Mouse (Mus musculus) embryonic facial prominence, embryonic 15.5 days (tissue): ENCODE data around the gene Atp5d. TPM values are rescaled to one million over a fixed set of nuclear protein-coding genes. Genes with fewer than 3 reads are reported as not detected.

Experiments used
- ATAC-seq: fragments of 200-750 bp; cut with Nextera tagmentation; 2 replicates; pipeline ENCODE4 v1.8.0; 2017; ENCODE audit warnings: low read depth, moderate TSS enrichment; ENCODE audit not compliant: insufficient number of reproducible peaks, low FRiP score, low TSS enrichment
- H3K27ac ChIP-seq: fragments of 300-500 bp; sonication (generic); replicated peaks from 2 replicates; pipeline ENCODE4 v1.5.1; 2015; ENCODE audit warnings: mild to moderate bottlenecking, inconsistent platforms
- H3K27me3 ChIP-seq: fragments of 300-500 bp; sonication (generic); 2 replicates; pipeline ENCODE4 v1.6.1; 2015; ENCODE audit warnings: inconsistent platforms
- H3K36me3 ChIP-seq: fragments of 300-500 bp; sonication (generic); 2 replicates; pipeline ENCODE4 v1.6.1; 2015; ENCODE audit warnings: mild to moderate bottlenecking, inconsistent platforms
- H3K4me1 ChIP-seq: fragments of 300-500 bp; sonication (generic); 2 replicates; pipeline ENCODE4 v1.6.1; 2015; ENCODE audit warnings: inconsistent platforms
- H3K4me2 ChIP-seq: fragments of 300-500 bp; sonication (generic); replicated peaks from 2 replicates; pipeline ENCODE4 v1.6.1; 2015; ENCODE audit warnings: mild to moderate bottlenecking, inconsistent platforms
- H3K4me3 ChIP-seq: fragments of 300-500 bp; sonication (generic); replicated peaks from 2 replicates; pipeline ENCODE4 v1.5.1; 2015; ENCODE audit warnings: mild to moderate bottlenecking, inconsistent platforms
- H3K9ac ChIP-seq: fragments of 300-500 bp; sonication (generic); 2 replicates; pipeline ENCODE4 v1.6.1; 2015; ENCODE audit warnings: inconsistent platforms
- H3K9me3 ChIP-seq: fragments of 300-500 bp; sonication (generic); replicated peaks from 2 replicates; pipeline ENCODE4 v1.6.1; 2016; ENCODE audit warnings: inconsistent platforms
- WGBS: fragments of 180-500 bp; shearing (Covaris S2); methylation state at CpG from one replicate; pipeline ENCODE4 v1.1.7; 2015; 5-methylcytosine and 5-hydroxymethylcytosine counted together
- polyA plus RNA-seq: library from polyadenylated mRNA; unstranded; fragments of >200 nt; fragmentation: Nextera tagmentation; extraction: Ambion mirVana; gene quantifications from 2 replicates; pipeline ENCODE4 v1.2.1, GENCODE M21; 2015

Atp5d gene
- 516 and 519 TPM in 2 replicates for polyA plus RNA-seq

DNA sequence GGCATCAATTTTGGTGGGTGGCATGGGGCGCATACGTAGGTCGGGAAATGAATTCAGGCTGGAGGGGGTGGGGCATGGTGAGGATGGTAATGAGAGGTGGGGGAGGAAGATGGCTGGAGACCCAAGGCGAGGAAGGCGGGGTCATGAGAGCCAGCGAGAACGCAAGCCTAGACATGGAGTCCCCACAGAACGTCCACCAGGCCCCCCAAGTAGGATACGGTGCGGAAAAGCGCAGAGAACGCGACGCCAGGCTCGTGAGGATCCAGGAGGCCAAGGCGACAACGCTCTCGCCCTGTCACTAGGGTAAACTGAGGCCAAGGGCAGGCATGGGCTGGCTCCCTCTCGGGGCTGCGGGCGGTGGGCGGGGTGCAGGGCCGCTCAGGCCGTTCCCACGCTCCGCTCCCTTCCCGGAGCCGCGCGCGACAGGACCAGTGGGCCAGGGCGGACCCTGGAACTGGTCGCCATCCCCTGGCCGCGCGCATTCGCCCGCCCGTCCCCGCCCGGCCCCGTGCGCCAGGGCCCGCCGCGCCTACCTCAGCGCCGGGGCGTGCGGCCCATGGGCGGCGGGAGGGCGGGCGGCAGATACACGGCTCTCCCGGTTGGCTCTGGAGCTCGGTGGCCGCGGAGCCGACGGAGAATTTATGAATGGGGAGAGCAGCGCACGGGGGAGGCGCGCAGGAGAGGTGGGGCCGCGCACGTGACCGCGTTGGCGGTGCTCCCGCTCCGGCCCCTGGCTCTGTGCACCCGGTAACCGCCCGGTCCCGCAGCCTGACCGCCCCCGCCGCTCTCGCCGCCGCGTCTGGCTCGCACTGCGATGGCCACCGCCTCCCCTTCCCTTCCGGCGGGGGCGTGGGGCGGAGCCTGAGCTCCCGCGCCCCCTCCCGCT is at the start of gene Atp5d:
Atp5d (plus strand) TSS at position 80 of the 886 bp plus-strand sequence.
- WGBS: under 1% methylated on average over 87 of the region's 94 CpGs
- Histone ChIP-seq H3K4me3 (peak within 1 kb of the TSS; percentile 61), H3K36me3 (peaks cover 28% of the 10 kb centered on the region), H3K9me3 (no peaks in the 10 kb centered on the region), H3K4me2 (peak within 1 kb of the TSS; percentile 85), H3K4me1 (peaks cover 60% of the 10 kb centered on the region), H3K27ac (peak within 1 kb of the TSS; percentile 79), H3K27me3 (peaks cover 13% of the 10 kb centered on the region), H3K9ac (peak within 1 kb of the TSS; percentile 62)
- ATAC-seq: no peak

DNA sequence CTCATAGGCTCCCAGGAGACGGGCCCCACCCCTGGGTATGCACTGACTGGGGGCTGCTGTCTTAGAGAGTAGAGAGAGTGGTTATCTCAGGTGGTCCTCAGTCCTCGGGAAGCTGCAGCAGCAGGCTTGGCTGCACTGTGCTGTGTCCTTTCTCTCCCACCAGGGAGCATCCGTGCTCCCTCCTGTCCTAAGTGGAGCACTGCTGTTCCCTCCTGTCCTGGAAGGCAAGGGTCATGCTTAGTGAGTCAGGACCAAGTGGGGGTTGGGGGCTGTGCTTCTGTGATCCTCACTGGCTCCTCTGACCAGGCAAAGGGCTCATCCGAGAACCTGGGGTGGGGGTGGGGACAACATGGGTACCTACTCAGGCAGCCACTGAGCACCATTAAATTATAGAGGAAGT is 49.3 kb upstream of the Atp5d start:
- H3K27ac ChIP-seq: no peak overlapping the region
- H3K36me3 ChIP-seq: peaks cover 20% of the 10 kb centered on the region
- H3K4me2 ChIP-seq: no peak overlapping the region
- no peak for ATAC-seq
- 53% methylated on average over 4 of the region's 4 CpGs for WGBS
- H3K4me1 ChIP-seq: peaks cover 17% of the 10 kb centered on the region
- no peak overlapping the region for H3K9ac ChIP-seq
- H3K27me3 ChIP-seq: no peaks in the 10 kb centered on the region
- no peaks in the 10 kb centered on the region for H3K9me3 ChIP-seq
- H3K4me3 ChIP-seq: no peak overlapping the region

DNA sequence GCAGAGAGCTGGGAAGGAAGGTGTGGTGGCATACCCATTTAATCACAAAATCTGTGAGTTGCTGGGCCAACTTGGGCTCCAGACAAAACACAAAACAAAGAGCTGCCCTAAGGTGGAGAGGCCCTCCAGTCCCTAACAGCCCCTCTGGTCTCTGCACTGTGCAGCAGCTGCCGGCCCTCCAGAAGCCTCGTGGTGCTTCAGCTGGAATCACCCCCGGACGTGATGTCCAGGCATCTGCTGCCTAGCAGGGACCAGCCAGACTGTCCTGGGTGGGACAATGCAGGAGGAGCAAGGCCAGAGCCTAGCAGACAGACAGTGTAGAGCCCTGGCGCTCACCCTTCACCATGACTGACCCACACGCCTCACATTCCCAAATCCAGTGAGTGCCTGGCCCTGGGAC is 46.9 kb upstream of the Atp5d start:
- H3K4me1 ChIP-seq: peaks cover 11% of the 10 kb centered on the region
- H3K36me3 ChIP-seq: peaks cover 5% of the 10 kb centered on the region; the same call in 1 of the 2 replicates
- 88% methylated on average over 6 of the region's 6 CpGs for WGBS
- no peaks in the 10 kb centered on the region for H3K27me3 ChIP-seq
- no peak overlapping the region for H3K4me3 ChIP-seq
- H3K27ac ChIP-seq: 0 out of 2 replicates have a peak overlapping the region, but pooled peaks have one; percentile 11
- no peak overlapping the region for H3K4me2 ChIP-seq
- ATAC-seq: no peak
- H3K9me3 ChIP-seq: no peaks in the 10 kb centered on the region
- H3K9ac ChIP-seq: no peak overlapping the region

GRCm38 (mm10) chr10:80092690-80093089 is 45.7 kb upstream of the Atp5d start:
- no peaks in the 10 kb centered on the region for H3K27me3 ChIP-seq
- H3K4me1 ChIP-seq: peaks cover 23% of the 10 kb centered on the region
- no peak overlapping the region for H3K4me2 ChIP-seq
- ATAC-seq: no peak
- H3K9me3 ChIP-seq: no peaks in the 10 kb centered on the region
- no peak overlapping the region for H3K27ac ChIP-seq
- no peak overlapping the region for H3K9ac ChIP-seq
- H3K36me3 ChIP-seq: peaks cover 5% of the 10 kb centered on the region; the same call in 1 of the 2 replicates
- no peak overlapping the region for H3K4me3 ChIP-seq
- 73% methylated on average over 5 of the region's 5 CpGs for WGBS

- no peak overlapping the region for H3K4me3 ChIP-seq
- no peak overlapping the region for H3K27ac ChIP-seq
- no peak overlapping the region for H3K4me2 ChIP-seq
- H3K4me1 ChIP-seq: peaks cover 33% of the 10 kb centered on the region
- H3K27me3 ChIP-seq: no peaks in the 10 kb centered on the region
- peaks cover 5% of the 10 kb centered on the region; the same call in 1 of the 2 replicates for H3K36me3 ChIP-seq
- no peak for ATAC-seq
- 86% methylated on average over 6 of the region's 6 CpGs for WGBS
- H3K9ac ChIP-seq: no peak overlapping the region
- H3K9me3 ChIP-seq: no peaks in the 10 kb centered on the region
These were observed 44.3 kb upstream of the Atp5d start for GRCm38 (mm10) chr10:80094085-80094484.

DNA sequence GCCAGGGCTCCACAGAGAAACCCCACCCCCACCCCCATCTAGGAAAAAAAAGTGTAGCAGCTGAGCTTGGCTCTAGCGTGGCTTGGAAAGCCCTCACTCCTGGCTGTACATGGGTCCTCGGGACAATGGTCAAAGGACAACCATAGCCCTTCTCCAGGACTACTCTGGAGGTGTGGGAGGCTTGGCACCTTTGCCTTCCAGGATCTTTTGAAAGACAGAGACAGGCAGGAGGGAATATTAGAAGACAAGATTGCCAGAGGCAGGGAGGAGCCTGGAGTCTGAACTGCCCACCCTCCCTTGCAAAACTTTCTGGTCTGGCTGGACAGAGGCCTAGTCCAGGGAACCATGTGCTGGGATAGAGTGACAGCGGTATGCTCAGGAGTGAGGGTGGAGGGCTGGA is 43.7 kb upstream of the Atp5d start:
- Histone ChIP-seq H3K27ac (no peak overlapping the region), H3K27me3 (no peaks in the 10 kb centered on the region), H3K4me2 (no peak overlapping the region), H3K4me3 (no peak overlapping the region), H3K9me3 (no peaks in the 10 kb centered on the region), H3K36me3 (peaks cover 5% of the 10 kb centered on the region; the same call in 1 of the 2 replicates), H3K4me1 (peaks cover 39% of the 10 kb centered on the region), H3K9ac (no peak overlapping the region)
- WGBS: 81% methylated on average over 3 of the region's 3 CpGs
- no peak for ATAC-seq

- ATAC-seq: no peak
- peaks cover 46% of the 10 kb centered on the region for H3K4me1 ChIP-seq
- 81% methylated on average over 5 of the region's 5 CpGs for WGBS
These were observed 42.9 kb upstream of the Atp5d start for GRCm38 (mm10) chr10:80095547-80095946.

DNA sequence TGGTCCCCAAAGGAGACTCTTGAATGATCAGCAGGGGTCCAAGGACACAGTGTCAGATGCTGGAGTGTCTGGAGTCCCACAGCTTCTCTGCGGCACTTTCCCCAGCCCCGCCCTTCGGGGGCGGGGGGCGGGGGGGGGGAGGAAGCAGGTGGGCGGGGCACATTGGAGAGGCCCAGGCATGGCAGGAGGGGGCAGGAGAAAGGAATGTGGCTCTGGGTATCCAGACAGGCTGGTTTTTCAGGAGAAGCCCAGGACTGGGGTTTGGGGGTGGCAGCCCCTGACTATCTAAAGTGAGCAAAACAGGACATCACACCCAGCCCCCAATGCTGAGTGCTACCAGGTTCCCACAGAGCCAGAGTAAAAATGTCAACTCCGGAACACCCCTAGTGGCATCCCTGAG is 41.2 kb upstream of the Atp5d start:
- H3K36me3 ChIP-seq: 0 out of 2 replicates have a peak, but pooled peaks cover 3% of the 10 kb centered on the region
- H3K27me3 ChIP-seq: no peaks in the 10 kb centered on the region
- H3K4me3 ChIP-seq: no peak overlapping the region
- peaks cover 60% of the 10 kb centered on the region for H3K4me1 ChIP-seq
- H3K4me2 ChIP-seq: peak overlapping the region; percentile 19; the same call in 1 of the 2 replicates
- H3K27ac ChIP-seq: peak overlapping the region; percentile 78
- peak; percentile 4; the same call in 1 of the 2 replicates for ATAC-seq
- H3K9me3 ChIP-seq: no peaks in the 10 kb centered on the region
- 12% methylated on average over 7 of the region's 7 CpGs for WGBS
- H3K9ac ChIP-seq: no peak overlapping the region

More at GRCm38 (mm10) chr10:80095547-80095946, 42.9 kb upstream of the Atp5d start:
- Histone ChIP-seq H3K9ac (no peak overlapping the region), H3K27me3 (no peaks in the 10 kb centered on the region), H3K4me3 (no peak overlapping the region), H3K9me3 (no peaks in the 10 kb centered on the region), H3K36me3 (peaks cover 6% of the 10 kb centered on the region; the same call in 1 of the 2 replicates), H3K4me2 (no peak overlapping the region), H3K27ac (0 out of 2 replicates have a peak overlapping the region, but pooled peaks have one; percentile 17)

- ATAC-seq: no peak
- Histone ChIP-seq H3K4me2 (no peak overlapping the region), H3K9ac (no peak overlapping the region), H3K4me1 (peaks cover 64% of the 10 kb centered on the region), H3K9me3 (no peaks in the 10 kb centered on the region), H3K36me3 (0 out of 2 replicates have a peak, but pooled peaks cover 3% of the 10 kb centered on the region), H3K27me3 (no peaks in the 10 kb centered on the region), H3K4me3 (no peak overlapping the region), H3K27ac (peak overlapping the region; percentile 78)
- 87% methylated on average over 5 of the region's 5 CpGs for WGBS
These were observed 39.8 kb upstream of the Atp5d start for GRCm38 (mm10) chr10:80098630-80099029.

DNA sequence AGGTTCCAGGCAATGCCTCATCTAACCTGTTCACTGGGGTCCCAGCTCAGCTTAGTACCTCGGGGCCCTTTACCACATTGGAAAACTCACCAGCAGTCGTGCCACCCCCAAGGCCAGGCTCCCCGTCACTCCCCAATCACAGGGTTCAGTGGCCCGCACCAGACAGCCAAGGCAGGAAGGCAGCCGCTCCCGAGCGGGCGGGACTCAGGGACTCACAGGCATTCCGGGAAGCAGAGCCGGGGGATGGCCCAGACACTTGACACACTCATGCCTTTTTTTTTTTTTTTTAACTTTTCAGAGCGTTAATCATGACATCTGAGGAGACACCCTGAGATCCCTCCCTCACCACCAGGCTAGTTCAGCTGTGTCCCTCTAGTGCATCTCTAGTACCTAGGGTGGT is 37.5 kb upstream of the Atp5d start:
- H3K36me3 ChIP-seq: 0 out of 2 replicates have a peak, but pooled peaks cover 3% of the 10 kb centered on the region
- H3K9me3 ChIP-seq: no peaks in the 10 kb centered on the region
- 45% methylated on average over 11 of the region's 11 CpGs for WGBS
- peak overlapping the region; percentile 30; the same call in 1 of the 2 replicates for H3K27ac ChIP-seq
- no peak for ATAC-seq
- peak overlapping the region; percentile 33; the same call in 1 of the 2 replicates for H3K9ac ChIP-seq
- no peaks in the 10 kb centered on the region for H3K27me3 ChIP-seq
- H3K4me1 ChIP-seq: peaks cover 62% of the 10 kb centered on the region
- peak overlapping the region; percentile 73 for H3K4me2 ChIP-seq
- peak overlapping the region; percentile 90 for H3K4me3 ChIP-seq

- Histone ChIP-seq H3K27me3 (no peaks in the 10 kb centered on the region), H3K27ac (peak overlapping the region; percentile 79; the same call in 1 of the 2 replicates), H3K9ac (peak overlapping the region; percentile 94), H3K4me2 (peak overlapping the region; percentile 73), H3K4me3 (peak overlapping the region; percentile 90), H3K36me3 (0 out of 2 replicates have a peak, but pooled peaks cover 3% of the 10 kb centered on the region), H3K4me1 (peaks cover 51% of the 10 kb centered on the region), H3K9me3 (no peaks in the 10 kb centered on the region)
- peak; percentile 85 for ATAC-seq
- under 1% methylated on average over 55 of the region's 59 CpGs for WGBS
These were observed 36.1 kb upstream of the Atp5d start for GRCm38 (mm10) chr10:80102216-80102915.
